Mouse (Mus musculus): ENCODE results near the gene P2rx5.

DNA sequence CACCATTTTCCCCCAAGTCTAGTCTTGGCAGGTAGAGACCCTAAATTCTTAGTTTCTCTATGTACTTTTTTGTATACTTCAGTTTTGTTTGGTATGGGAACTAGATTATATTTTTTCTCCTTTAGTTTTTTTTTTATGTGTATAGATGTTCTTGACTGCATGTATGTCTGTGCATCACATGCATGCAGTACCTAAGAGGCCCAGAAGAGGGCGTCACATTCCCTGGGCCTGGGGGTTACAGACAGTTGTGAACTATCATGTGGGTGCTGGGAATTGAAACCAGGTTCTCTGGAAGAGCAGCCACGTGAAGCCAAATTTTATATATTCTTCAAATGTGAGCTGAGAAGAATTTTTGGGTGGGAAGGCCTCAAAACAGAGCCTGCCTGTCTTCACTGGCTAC lies 59.5 kb downstream of the P2rx5 start:
- no peak for TF ChIP-seq CTCF (IDR thresholded peaks at IDR 0.05; ENCODE audit: borderline replicate concordance, control insufficient read depth, extremely low read depth, insufficient read depth, low read length, poor library complexity)
- no peak for TF ChIP-seq POLR2A (IDR thresholded peaks at IDR 0.05; ENCODE audit: control insufficient read depth, extremely low read depth, insufficient read depth, low read length, poor library complexity)
